Mouse (Mus musculus): ENCODE measurements around the gene Gabpb2. TPM values are rescaled to one million over a fixed set of nuclear protein-coding genes. Genes with fewer than 3 reads are reported as not detected.
A peak's percentile ranks its signal among the peaks of the same experiment; 100 is the strongest.

The Gabpb2 gene
- total and polyA plus RNA-seq, 3 experiments, result 8.6 to 14.1 (median 13.5) TPM

- no peak overlapping the region for H3K4me3 ChIP-seq
- no peak overlapping the region for H3K27ac ChIP-seq
- 24% methylated on average over 6 of the region's 6 CpGs for WGBS
- no peak overlapping the region for H3K9ac ChIP-seq (ENCODE audit: low read depth, low read length)
- no peak for DNase-seq
- H3K79me2 ChIP-seq (replicated peaks; ENCODE audit: control insufficient read depth, insufficient read depth, low read length), result peaks cover 3% of the 10 kb centered on the region; the same call in 1 of the 2 replicates
- no peak for TF ChIP-seq EP300 (IDR thresholded peaks at IDR 0.05; ENCODE audit: insufficient read depth, low read depth, low read length)
- TF ChIP-seq CTCF (IDR thresholded peaks at IDR 0.05), result no peak
- TF ChIP-seq POLR2A (IDR thresholded peaks at IDR 0.05; ENCODE audit: insufficient read depth, low read depth, low read length), result no peak
- H3K27me3 ChIP-seq (ENCODE audit: control insufficient read depth, insufficient read depth, low read length), result no peaks in the 10 kb centered on the region
- intact Hi-C loops (cut with DNase I), result no loop called here
- peaks cover 2% of the 10 kb centered on the region; the same call in 1 of the 2 replicates for H3K4me1 ChIP-seq (ENCODE audit: control insufficient read depth, insufficient read depth, low read length)
- H3K36me3 ChIP-seq (ENCODE audit: control insufficient read depth, insufficient read depth, low read length), result no peaks in the 10 kb centered on the region
Observed at GRCm38 (mm10) chr3:95224295-95224694, 6.6 kb upstream of the Gabpb2 start.

- WGBS, result 77% methylated on average over 2 of the region's 2 CpGs
- Histone ChIP-seq H3K27me3 (ENCODE audit: control insufficient read depth, insufficient read depth, low read length) (no peaks in the 10 kb centered on the region), H3K4me1 (ENCODE audit: control insufficient read depth, insufficient read depth, low read length) (peaks cover 2% of the 10 kb centered on the region; the same call in 1 of the 2 replicates), H3K27ac (peak overlapping the region; percentile 13; the same call in 1 of the 2 replicates), H3K79me2 (replicated peaks; ENCODE audit: control insufficient read depth, insufficient read depth, low read length) (no peaks in the 10 kb centered on the region; the same call in 1 of the 2 replicates), H3K36me3 (ENCODE audit: control insufficient read depth, insufficient read depth, low read length) (no peaks in the 10 kb centered on the region), H3K9ac (ENCODE audit: low read depth, low read length) (no peak overlapping the region), H3K4me3 (no peak overlapping the region)
- intact Hi-C loops (cut with DNase I), result no loop called here
- no peak for DNase-seq
- TF ChIP-seq EP300 (IDR thresholded peaks at IDR 0.05; ENCODE audit: insufficient read depth, low read depth, low read length) (no peak), CTCF (IDR thresholded peaks at IDR 0.05) (no peak), POLR2A (IDR thresholded peaks at IDR 0.05; ENCODE audit: insufficient read depth, low read depth, low read length) (no peak)
Observed at GRCm38 (mm10) chr3:95223041-95223440, 5.3 kb upstream of the Gabpb2 start.

- no peak overlapping the region for H3K9ac ChIP-seq (ENCODE audit: low read depth, low read length)
- H3K27me3 ChIP-seq (ENCODE audit: control insufficient read depth, insufficient read depth, low read length), result no peaks in the 10 kb centered on the region
- TF ChIP-seq CTCF (IDR thresholded peaks at IDR 0.05) (no peak), POLR2A (IDR thresholded peaks at IDR 0.05; ENCODE audit: insufficient read depth, low read depth, low read length) (no peak), EP300 (IDR thresholded peaks at IDR 0.05; ENCODE audit: insufficient read depth, low read depth, low read length) (no peak)
- H3K36me3 ChIP-seq (ENCODE audit: control insufficient read depth, insufficient read depth, low read length), result peaks cover 2% of the 10 kb centered on the region
- H3K4me1 ChIP-seq (ENCODE audit: control insufficient read depth, insufficient read depth, low read length), result no peaks in the 10 kb centered on the region
- DNase-seq, result no peak
- intact Hi-C loops (cut with DNase I), result loop anchor here (5.0 kb wide), 1 partner anchor 64 kb away; the partner anchor contains the start of genes Mindy1 and Prune1
- H3K27ac ChIP-seq, result no peak overlapping the region
- H3K79me2 ChIP-seq (replicated peaks; ENCODE audit: control insufficient read depth, insufficient read depth, low read length), result no peaks in the 10 kb centered on the region; the same call in 1 of the 2 replicates
- H3K4me3 ChIP-seq, result peak overlapping the region; percentile 90; the same call in 1 of the 2 replicates
- 78% methylated on average over 6 of the region's 6 CpGs for WGBS
Observed at GRCm38 (mm10) chr3:95218466-95219137, 886 bp upstream of the Gabpb2 start.

GRCm38 (mm10) chr3:95216655-95217254 lies 961 bp downstream of the Gabpb2 start:
- WGBS, result 9% methylated on average over 4 of the region's 4 CpGs
- peaks cover 2% of the 10 kb centered on the region for H3K36me3 ChIP-seq (ENCODE audit: control insufficient read depth, insufficient read depth, low read length)
- DNase-seq, result no peak
- intact Hi-C loops (cut with DNase I), result loop anchor here (1.0 to 5.0 kb wide), 4 partner anchors 12 to 74 kb away; partner anchors contain the start of genes Cdc42se1, Mindy1, Prune1 and Tnfaip8l2
- no peak for TF ChIP-seq POLR2A (IDR thresholded peaks at IDR 0.05; ENCODE audit: insufficient read depth, low read depth, low read length)
- TF ChIP-seq CTCF (IDR thresholded peaks at IDR 0.05), result no peak
- no peak for TF ChIP-seq EP300 (IDR thresholded peaks at IDR 0.05; ENCODE audit: insufficient read depth, low read depth, low read length)
- H3K4me1 ChIP-seq (ENCODE audit: control insufficient read depth, insufficient read depth, low read length), result no peaks in the 10 kb centered on the region
- H3K27ac ChIP-seq, result peak overlapping the region; percentile 99
- no peaks in the 10 kb centered on the region for H3K79me2 ChIP-seq (replicated peaks; ENCODE audit: control insufficient read depth, insufficient read depth, low read length)
- peak overlapping the region; percentile 90 for H3K4me3 ChIP-seq
- H3K27me3 ChIP-seq (ENCODE audit: control insufficient read depth, insufficient read depth, low read length), result no peaks in the 10 kb centered on the region
- peak overlapping the region; percentile 82 for H3K9ac ChIP-seq (ENCODE audit: low read depth, low read length)

- TF ChIP-seq POLR2A (IDR thresholded peaks at IDR 0.05; ENCODE audit: insufficient read depth, low read depth, low read length) (no peak), EP300 (IDR thresholded peaks at IDR 0.05; ENCODE audit: insufficient read depth, low read depth, low read length) (no peak), CTCF (IDR thresholded peaks at IDR 0.05) (no peak)
- no peak overlapping the region for H3K4me3 ChIP-seq
- peaks cover 2% of the 10 kb centered on the region for H3K36me3 ChIP-seq (ENCODE audit: control insufficient read depth, insufficient read depth, low read length)
- no peak overlapping the region for H3K27ac ChIP-seq
- DNase-seq, result no peak
- H3K79me2 ChIP-seq (replicated peaks; ENCODE audit: control insufficient read depth, insufficient read depth, low read length), result no peaks in the 10 kb centered on the region
- H3K9ac ChIP-seq (ENCODE audit: low read depth, low read length), result no peak overlapping the region
- WGBS, result 100% methylated on average over 1 of the region's 1 CpGs
- intact Hi-C loops (cut with DNase I), result no loop called here
- no peaks in the 10 kb centered on the region for H3K4me1 ChIP-seq (ENCODE audit: control insufficient read depth, insufficient read depth, low read length)
- no peaks in the 10 kb centered on the region for H3K27me3 ChIP-seq (ENCODE audit: control insufficient read depth, insufficient read depth, low read length)
Observed at GRCm38 (mm10) chr3:95213609-95213975, 4.1 kb downstream of the Gabpb2 start.

All from heart, adult 2 months (tissue).